Mouse (Mus musculus): Measurements from ENCODE around the gene Obox5. TPM values are rescaled to one million over a fixed set of nuclear protein-coding genes. Genes with fewer than 3 reads are reported as not detected.
"Not testable (repeated sequence)": the region's sequence is repeated elsewhere in the genome, so short reads cannot be mapped to it uniquely, and the experiment has no call there.

Obox5 gene
- not detected in 2 replicates for polyA plus RNA-seq (2011; ENCODE audit: insufficient read depth, insufficient read length, low read depth, missing spikeins)

DNA sequence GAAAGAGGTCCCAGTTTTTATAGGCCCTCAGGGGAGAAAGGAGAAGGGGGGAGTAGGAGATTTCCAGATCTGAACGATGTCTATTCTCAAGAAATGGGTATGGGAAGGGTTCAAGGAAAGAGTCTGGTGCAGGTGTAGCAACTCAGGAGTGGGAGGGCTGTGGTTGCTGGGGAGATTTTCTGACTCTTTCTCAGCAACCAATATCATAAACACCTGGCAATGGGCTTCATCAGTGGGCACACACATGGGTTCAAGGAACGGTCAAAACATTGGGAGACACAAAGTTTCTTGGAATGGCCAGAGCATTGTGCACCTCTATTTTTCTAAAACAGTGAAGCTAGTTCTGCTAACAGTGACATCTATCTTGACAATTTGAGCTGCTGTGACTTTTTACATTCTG, at the start of gene Obox5:
TSS of gene Obox5 (plus strand) at position 301 of the 400 bp plus-strand sequence.
- not testable (repeated sequence) for H3K4me1 ChIP-seq (ENCODE audit: control insufficient read depth, insufficient read depth, low read length); H3K27ac ChIP-seq (ENCODE audit: insufficient read depth, low read length); H3K9me3 ChIP-seq (replicated peaks; ENCODE audit: control insufficient read depth, insufficient read depth, low read length, poor library complexity, severe bottlenecking); H3K4me3 ChIP-seq (ENCODE audit: low read depth, low read length); H3K27me3 ChIP-seq (ENCODE audit: control insufficient read depth, insufficient read depth, low read length, poor library complexity, severe bottlenecking); H3K9ac ChIP-seq (ENCODE audit: low read depth, poor library complexity, severe bottlenecking); H3K36me3 ChIP-seq (ENCODE audit: control insufficient read depth, insufficient read depth, low read length, poor library complexity, severe bottlenecking)

DNA sequence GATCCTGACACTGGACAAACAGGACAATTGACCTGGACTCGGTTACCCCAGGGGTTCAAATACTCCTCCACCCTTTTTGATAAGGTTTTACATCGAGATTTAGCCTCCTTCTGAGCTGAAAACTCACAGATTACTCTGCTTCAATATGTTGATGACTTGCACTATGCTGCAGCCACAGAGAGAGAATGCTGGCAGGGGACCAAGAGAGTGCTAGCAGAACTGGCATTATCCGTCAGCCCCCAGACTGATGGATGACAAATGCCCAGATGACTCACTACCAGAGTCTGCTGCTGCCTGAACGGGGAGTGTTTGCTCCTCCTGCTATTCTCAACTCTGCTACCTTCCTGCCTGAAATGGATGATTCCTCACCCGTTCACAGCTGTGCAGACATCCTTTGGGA, 635 bp upstream of the Obox5 start:
- not testable (repeated sequence) for H3K9me3 ChIP-seq (replicated peaks; ENCODE audit: control insufficient read depth, insufficient read depth, low read length, poor library complexity, severe bottlenecking); H3K9ac ChIP-seq (ENCODE audit: low read depth, poor library complexity, severe bottlenecking); H3K36me3 ChIP-seq (ENCODE audit: control insufficient read depth, insufficient read depth, low read length, poor library complexity, severe bottlenecking); H3K4me3 ChIP-seq (ENCODE audit: low read depth, low read length); H3K27me3 ChIP-seq (ENCODE audit: control insufficient read depth, insufficient read depth, low read length, poor library complexity, severe bottlenecking); H3K4me1 ChIP-seq (ENCODE audit: control insufficient read depth, insufficient read depth, low read length); H3K27ac ChIP-seq (ENCODE audit: insufficient read depth, low read length)

Other genes with a start within 250 kb of the Obox5 start
- gene Obox3, start 110.2 kb upstream of the Obox5 start, polyA plus RNA-seq (2011; ENCODE audit: insufficient read depth, insufficient read length, low read depth, missing spikeins), result not detected in 2 replicates
- not detected in 2 replicates for gene Obox6, start 89.5 kb downstream of the Obox5 start, polyA plus RNA-seq (2011; ENCODE audit: insufficient read depth, insufficient read length, low read depth, missing spikeins)
- not detected in 2 replicates for gene Crx, start 129.8 kb downstream of the Obox5 start, polyA plus RNA-seq (2011; ENCODE audit: insufficient read depth, insufficient read length, low read depth, missing spikeins)
- not detected in 2 replicates for gene Crxos, start 132.5 kb downstream of the Obox5 start, polyA plus RNA-seq (2011; ENCODE audit: insufficient read depth, insufficient read length, low read depth, missing spikeins)
- gene Selenow, start 172.3 kb downstream of the Obox5 start, polyA plus RNA-seq (2011; ENCODE audit: insufficient read depth, insufficient read length, low read depth, missing spikeins), result 93.1 and 101 TPM in 2 replicates
- gene Nop53, start 195.9 kb downstream of the Obox5 start, polyA plus RNA-seq (2011; ENCODE audit: insufficient read depth, insufficient read length, low read depth, missing spikeins), result 283 and 299 TPM in 2 replicates
- 4.6 and 4.9 TPM in 2 replicates for gene Ehd2, start 217.4 kb downstream of the Obox5 start, polyA plus RNA-seq (2011; ENCODE audit: insufficient read depth, insufficient read length, low read depth, missing spikeins)